Mouse (Mus musculus) left cerebral cortex, postnatal 10 days (tissue): ENCODE data around the gene Glis2. TPM values are rescaled to one million over a fixed set of nuclear protein-coding genes. Genes with fewer than 3 reads are reported as not detected.

Source experiments
- DNase-seq, 2 experiments: peaks; one replicate each; pipeline ENCODE4 v3.0.0; 2021 to 2022; ENCODE audit warnings: low spot score in 2 of 2, mixed read lengths in 1 of 2; ENCODE audit errors: extremely low spot score in 1 of 2
- intact Hi-C: fragments of 180-260 bp; cut with DNase I; formaldehyde crosslinking; loops from one replicate; pipeline ENCODE4 v1.15.1; 2025
- total RNA-seq, 2 experiments: library from RNA; stranded (reverse); gene quantifications; 2 replicates each; pipeline ENCODE4 v1.2.3; 2021

Gene Glis2
- total RNA-seq, 2 experiments from 2014 or later = 15.9 to 18.9 TPM

DNA sequence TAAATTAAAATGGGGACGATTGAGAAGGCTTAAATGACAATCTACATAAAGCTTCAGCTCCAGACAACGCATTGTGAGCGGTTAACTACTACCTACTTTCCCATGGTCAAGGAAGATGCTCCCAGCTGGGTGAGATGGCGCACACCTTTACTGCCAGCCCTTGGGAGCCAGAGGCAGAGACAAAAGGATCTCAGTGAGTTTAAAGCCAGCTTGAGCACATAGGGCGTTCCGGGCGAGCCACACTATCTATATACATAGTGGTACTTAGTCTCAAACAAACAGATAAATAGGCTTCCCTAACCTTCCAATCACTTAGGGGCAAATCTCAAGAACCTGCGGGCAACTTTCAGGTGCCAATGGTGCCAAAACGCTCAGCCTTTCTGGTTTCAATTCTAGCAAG is 29.6 kb downstream of the Glis2 start:
- intact Hi-C loops = no loop called here
- no peak for DNase-seq

DNA sequence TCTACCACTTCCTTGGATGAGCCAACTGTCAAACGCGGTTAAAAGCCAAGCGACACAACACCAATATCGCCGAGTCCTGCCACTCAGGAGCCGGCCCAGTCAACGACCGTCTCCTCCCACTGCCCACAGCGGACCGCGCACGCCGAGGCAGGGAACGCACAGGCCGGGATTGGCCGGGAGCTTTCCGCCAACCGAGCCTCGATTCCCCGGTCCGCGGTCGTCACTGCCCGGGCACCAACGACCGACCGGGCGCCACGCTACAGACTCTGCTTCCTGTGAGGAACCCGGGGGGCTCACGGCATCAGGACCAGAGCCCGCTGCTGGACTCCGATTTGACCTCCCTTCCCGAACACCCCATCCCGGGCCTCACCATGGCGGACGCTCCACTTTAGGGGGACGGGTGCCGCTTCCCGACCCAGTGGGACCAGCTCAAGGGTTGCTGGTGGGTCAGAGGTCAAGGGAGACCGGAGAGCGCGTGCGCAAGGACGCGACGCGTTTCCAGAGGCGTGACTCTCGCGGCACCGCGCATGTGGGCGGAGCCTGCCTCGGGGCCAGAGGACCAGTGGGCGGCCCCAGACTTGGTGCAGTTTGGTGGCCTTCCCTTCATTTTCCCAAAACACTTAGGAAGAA is 30.1 kb downstream of the Glis2 start, which contains the start of gene Pam16:
Gene Pam16 (minus strand): TSS at position 508 of the 630 bp plus-strand sequence.
- intact Hi-C loops = no loop called here
- peak; percentile 91 to 95 for DNase-seq

DNA sequence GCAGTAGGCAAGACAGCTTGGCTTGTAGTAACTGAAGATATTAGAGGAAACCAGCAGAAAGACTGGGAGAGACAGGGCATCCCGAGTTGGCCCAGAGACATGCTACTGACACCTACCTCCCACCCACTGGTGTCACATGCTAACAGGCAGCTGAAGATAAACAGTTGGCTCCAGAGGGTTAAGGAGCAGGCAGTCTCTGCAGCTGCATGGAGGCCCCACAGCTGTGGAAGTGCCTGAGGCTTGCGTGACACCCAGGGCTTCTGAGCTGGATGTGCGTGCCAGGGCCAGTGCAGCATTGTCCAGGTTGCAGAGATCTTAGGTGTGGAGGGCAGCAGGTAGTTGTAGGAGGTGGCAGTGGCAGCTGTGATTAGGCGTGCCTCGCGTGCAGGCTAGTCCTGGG is 32.6 kb downstream of the Glis2 start:
- DNase-seq = no peak
- intact Hi-C loops = no loop called here

DNA sequence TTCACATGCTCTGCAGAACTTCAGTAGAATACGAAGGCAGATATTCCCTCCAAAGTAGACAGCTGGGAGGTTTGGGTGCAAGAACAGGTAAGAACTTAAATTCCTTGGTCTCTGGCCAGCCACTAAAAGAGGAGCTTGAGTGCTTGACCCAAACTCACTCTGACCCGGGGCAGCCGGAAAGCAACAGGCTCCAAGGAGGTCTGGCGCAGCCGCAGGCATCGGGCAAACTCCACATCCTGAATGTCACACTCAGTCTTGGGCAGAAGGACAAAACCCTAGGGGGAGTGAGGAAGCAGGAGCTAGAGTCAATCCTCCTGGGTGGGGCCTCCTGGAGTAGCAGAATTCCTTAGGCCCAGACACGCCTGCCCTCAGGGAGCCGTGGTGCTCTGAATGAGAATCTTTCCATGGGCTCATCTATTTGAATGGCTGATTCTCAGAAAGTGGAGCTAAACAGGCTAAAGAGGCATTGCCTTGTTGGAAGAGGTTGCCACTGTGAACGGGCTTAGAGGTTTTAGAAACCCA is 34.4 kb downstream of the Glis2 start:
- DNase-seq = peak in 1 of 2 experiments; percentile 18
- intact Hi-C loops = no loop called here

DNA sequence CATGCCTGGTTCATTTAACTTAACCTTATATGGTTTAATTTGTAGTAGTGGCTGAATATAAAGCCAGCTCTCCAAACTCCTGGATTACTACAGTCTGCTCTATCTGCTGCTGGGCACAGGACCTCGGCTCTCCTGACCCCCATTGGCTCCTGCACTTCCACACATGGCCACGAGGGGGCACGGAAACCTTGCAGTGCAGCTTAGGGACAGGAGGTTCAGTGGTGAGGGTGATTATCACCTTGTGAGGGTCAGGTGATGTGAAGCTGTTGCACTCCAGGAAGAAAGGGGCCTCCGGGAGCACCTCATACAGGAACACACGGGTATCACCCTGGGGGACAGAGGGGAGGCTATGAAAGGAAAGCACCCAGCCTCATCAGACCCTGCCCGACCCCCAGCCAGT is 35.4 kb downstream of the Glis2 start:
- intact Hi-C loops = loop anchor here (2.0 kb wide), 1 partner anchor 37 kb away; no protein-coding TSS in a partner anchor
- peak in 1 of 2 experiments; percentile 81 for DNase-seq

DNA sequence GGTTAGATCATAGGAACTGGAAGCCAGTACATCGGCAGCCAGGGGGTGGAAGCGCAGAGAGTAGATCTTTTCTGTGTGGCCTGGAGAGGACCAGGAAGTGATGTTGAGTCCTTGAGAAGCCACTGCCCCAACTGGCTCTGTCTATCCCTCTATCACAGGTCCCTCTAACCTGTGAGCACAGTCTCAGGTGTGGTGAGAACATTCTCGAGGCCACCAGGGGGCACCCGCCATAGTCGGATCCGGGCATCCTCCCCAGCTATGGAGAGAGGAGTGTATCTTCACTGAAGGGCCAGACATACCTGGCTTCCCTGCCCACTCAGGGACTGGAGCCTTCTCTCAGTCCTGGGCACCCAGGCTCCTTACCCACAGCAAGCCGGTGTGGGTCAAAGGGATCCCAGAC is 37.5 kb downstream of the Glis2 start:
- intact Hi-C loops = no loop called here
- peak in 1 of 2 experiments; percentile 39 for DNase-seq

DNA sequence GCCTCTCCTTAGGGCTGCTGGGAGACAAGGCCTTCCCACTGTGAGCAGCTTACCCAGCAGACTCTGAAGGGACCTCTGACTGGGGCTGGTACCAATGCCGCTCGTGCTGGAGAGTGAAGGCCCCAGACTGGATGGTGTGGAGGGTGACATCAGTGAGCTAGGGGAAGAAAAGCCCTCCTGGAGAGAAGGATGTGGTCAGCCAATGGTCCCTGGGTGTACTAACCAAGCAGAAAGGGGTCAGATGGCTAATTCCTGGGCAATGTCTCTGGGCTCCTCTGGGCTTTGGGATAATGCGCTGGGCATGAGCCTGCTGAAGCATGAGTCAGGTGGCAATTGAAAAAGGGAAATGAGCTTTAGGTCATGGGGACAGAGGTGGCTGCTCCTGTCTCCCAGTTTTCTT is 39.1 kb downstream of the Glis2 start:
- peak in 1 of 2 experiments; percentile 21 for DNase-seq
- intact Hi-C loops = no loop called here

DNA sequence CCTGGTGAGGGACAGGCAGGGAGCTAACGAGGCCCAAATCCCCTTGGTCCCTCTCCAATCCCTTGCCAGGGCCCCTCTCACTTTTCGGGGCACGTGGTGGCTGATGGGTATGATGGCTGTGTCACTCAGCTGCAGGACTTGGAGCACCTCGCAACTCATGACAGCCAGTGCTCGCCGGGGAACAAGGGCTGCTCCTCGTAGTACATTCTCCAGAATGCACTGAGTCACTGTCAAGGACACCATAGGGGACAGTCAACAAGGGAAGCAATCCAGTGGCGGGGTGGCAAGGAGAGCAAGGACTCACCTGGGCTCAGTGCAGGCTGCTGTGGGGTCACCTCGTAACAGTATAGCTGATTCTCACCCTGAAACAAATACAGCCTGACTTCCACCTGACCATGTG is 40.2 kb downstream of the Glis2 start:
- intact Hi-C loops = no loop called here
- peak in 1 of 2 experiments; percentile 17 for DNase-seq

DNA sequence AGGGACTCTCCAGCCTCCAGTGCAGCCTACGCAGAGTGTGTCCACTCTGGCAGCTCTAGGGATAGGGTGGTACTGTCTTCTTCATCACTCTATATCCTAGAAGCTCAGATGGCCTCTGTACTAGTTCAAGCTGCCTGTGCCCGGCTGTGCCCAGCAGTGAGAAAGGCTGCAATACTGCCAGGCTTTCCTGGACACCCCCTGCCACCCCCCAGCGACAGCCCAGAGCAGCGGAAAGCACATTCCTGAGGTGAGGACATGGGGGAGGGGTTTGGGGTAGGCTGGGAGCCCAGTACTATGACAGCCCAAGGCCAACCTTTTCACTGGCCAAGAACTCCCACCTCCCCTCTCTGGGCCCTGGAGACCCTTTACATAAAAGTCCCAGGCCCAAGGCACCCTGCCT is 41.2 kb downstream of the Glis2 start:
- peak in 1 of 2 experiments; percentile 26 for DNase-seq
- intact Hi-C loops = no loop called here

DNA sequence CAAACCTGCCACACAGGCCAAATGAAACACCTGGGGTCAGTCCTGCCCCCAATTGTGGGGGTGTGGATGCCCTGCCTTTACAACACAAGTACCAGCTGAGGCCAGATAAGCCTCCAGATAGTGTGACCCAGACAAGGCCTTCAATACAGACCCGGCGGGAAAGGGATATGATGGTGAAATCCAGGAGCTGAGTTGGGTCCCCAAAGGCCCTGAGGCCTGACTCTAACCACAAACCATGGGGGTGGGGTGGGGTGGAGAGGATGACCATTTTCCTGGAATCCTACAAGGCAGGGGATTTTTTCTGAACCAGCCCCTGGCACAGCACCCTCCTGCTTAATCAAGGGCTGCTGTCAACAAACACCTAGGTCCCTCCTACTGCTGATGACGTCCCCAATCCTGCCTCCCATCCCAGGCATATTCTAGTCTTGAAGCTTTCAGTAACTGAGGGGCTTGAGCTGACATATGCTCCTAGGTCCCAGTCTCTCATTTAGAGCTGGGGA is 44.4 kb downstream of the Glis2 start:
- no peak for DNase-seq
- intact Hi-C loops = no loop called here

DNA sequence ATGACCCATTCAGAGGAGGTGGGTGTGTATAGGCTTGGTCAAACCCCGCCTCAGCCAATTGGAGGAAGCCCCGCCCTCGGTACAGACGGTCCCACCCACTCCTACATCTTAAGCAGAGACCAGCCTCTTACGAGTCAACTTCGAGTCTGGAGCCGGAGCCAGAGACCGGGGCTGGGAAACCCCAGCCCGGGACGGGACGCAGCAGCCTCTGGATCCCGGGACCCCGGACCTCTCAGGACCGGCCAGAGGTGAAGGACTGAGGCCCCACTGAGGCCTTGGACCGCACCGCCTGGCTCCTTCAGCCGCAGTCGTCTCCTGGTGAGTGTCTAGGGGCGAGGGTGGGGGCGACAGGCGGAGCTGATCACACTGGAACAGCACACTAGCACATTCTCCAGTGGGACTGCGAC is 45.3 kb downstream of the Glis2 start, which contains the start of the genes Vasn and Dnaja3:
Gene Vasn (plus strand): TSS at position 111 of the 407 bp plus-strand sequence.
Gene Dnaja3 (plus strand): TSS at position 159 of the 407 bp plus-strand sequence.
- peak; percentile 68 to 92 for DNase-seq
- intact Hi-C loops = no loop called here

DNA sequence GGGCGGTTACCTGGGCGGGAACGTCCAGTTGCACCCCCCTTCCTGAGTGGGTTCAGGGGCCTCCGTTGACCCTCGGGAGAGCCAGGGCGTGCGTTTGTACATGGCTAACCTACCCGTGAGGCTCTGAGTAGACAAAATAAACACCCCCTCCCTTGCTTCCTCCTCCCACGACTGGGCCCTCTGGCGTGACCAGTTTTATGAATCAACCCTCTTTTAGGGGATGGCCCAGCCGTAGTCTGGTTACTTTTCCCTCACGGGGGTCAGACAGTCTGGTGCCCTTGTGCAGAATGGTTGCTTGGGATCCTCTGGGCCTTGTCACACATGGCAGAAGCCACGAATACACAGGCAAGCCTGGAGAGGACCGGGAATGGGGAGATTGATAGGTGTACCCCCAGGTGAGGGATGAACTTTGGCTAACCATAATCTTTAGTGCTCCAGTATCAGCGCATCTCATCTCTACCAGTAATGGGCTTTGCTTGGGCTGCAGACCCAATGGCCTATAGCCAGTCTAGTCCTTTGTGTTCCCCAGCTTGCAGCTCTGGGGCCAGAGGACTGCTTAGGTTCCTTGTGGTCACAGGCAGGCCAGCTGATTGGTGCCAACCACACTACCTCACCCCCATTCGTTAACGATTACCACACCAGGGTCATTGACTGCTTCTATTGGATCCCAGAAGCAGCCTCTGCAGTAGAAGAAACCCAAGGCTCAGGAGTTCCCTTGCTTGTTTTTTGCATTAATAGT is 45.9 kb downstream of the Glis2 start:
- intact Hi-C loops = no loop called here
- peak in 1 of 2 experiments; percentile 32 for DNase-seq

DNA sequence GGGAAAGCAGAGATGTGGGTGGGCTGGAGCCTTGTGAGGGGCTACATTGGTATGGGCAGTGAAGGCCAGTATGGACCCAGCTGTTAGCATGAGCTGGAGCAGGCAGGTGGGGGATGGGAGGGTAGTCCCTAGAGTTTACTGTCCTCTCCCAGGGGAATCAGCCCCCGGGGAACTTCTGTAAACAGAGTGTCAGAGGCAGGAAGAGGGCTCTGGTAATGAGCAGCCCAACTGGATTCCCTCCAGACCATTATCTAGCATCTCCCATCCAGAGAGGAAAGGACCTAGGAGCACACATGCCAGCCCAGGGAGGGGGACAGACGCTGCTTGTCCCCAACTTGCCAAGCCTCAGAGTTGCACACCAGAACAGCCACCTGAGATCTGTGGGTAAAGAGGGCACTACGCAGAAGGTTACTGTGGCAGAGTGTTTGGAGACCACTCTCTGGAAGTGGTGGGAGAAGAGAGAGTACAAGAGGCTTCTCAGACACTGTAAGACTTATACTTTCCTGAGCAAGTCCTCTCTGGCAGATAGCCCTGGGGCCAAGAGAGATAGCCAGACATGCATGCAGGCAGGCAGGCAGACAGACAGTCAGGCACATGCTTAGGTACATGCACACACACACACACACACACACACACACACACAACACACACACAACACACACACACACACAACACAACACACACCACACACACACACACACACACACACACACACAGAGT is 46.8 kb downstream of the Glis2 start:
- intact Hi-C loops = no loop called here
- DNase-seq = peak in 1 of 2 experiments; percentile 70

DNA sequence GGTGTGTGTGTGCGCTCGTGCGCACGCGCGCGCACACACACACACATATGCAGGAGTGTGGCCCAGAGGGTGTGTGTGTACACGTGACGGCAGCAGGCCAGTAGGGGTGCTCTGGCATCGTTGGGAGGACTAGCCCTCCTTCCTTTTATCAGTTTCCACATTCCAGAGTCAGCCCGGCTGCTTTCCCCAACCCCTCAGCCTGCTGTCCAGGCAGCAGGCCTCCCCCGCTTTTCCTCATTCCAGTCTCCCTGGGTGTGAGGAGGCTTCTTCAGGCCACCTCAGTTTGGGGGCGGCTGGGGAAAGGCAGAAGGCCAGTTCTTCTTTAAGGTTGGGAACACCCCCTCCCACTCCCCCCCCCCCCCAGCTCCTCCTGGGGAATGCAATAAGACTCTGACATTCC is 47.7 kb downstream of the Glis2 start:
- peak; percentile 33 to 82 for DNase-seq
- intact Hi-C loops = no loop called here

DNA sequence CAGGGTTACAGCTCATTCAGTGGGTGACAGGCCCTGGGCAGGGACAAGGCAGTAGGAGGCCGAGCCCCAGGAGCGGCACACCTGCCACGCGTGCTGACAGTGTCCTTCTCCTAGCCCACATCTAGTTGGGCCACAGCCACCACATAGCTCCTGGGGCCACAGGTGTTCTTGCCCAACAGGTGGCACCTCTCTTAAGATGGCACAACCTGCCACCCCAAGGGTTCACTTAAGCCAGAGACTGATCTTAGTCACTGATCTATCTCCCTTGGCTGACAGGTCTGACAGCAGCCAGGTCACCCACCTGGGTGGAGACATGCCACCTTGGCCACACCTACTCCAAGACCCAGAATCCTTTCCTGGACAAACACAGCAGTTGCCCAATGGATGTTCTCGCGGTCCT is 48.4 kb downstream of the Glis2 start:
- intact Hi-C loops = no loop called here
- peak in 1 of 2 experiments; percentile 34 for DNase-seq

DNA sequence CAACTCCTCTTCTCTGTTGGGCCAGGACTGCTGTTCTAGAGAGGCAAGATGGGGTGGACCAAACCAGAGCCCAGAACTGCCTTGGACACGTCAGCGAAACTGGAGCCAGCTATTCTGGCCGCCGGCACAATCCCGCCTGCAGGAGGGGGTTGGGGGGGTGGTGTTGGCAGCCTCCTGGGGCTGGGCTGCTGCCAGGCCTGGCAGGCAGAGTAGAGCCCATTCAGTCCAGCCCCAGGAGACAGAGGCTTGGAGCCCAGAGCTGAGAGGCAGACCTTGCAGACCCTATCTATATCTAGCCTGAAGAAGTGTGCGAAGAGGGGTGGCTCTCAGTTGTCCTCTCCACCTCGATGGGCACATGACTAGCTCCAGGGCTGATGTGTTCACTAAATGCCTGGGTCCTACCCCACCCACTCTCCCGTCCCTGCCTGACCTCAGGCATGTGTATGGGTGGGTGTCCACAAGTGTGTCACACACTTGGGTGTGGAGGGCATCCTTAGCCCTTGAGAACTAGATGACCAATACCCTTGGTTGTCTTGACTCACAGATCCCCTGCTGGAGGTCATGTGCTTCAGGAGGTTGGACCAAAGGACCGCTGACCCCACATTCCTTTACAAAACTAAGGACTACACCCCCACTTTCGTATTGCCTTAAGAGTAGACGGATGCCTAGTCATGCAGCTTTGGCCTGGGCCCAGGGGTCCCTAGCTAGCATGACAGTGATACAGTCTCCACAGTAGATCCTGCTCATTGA is 49.3 kb downstream of the Glis2 start:
- intact Hi-C loops = no loop called here
- DNase-seq = peak; percentile 76 to 84

DNA sequence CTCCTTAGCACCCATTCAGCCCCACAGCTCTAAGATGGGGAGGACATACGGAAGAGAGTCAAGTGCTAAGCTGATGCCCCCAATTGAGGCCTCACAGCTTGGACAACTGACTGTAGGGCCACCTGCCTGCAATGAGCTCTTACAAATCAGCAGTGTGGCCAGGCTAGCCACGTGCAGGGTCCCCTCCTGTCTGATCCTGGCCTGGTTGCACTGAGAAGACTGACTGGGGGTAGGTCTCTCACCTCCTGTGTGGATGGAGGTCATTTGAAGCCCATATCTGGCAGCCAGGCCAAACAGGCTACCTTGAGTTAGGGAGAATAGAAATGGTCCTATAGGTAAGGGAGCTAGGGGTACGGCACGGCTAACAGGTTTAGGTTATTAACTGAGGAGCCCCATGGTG is 51.4 kb downstream of the Glis2 start:
- DNase-seq = peak in 1 of 2 experiments; percentile 8
- intact Hi-C loops = no loop called here

DNA sequence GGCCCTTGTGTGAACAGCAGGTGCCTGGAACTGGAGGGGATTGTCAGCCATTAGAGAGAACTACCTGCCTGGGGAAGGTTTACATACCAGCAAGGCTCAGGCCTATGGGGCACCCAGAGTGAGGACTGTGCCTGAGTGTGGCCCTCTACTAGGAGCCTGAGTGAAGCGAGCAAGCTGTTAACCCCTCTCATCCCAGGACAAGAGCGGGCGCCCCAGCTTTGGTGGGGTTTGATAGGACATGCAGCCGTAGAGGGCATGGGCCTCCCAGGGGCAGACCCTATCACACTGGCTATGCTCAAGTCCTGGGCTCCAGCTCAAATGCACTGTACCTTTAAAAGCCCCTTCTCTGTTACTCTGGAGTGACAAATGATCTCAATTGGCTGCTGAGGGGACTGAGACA is 52.3 kb downstream of the Glis2 start:
- no peak for DNase-seq
- intact Hi-C loops = no loop called here
